Mouse (Mus musculus) right cerebral cortex, postnatal 36 days (tissue): Measurements from ENCODE around the gene Rgp1.

ENCODE experiments used
- DNase-seq, 2 experiments: peaks; one replicate each; pipeline ENCODE4 v3.0.0; 2022; ENCODE audit warnings: low spot score in 2 of 2, mixed read lengths in 1 of 2

Gene Rgp1

DNA sequence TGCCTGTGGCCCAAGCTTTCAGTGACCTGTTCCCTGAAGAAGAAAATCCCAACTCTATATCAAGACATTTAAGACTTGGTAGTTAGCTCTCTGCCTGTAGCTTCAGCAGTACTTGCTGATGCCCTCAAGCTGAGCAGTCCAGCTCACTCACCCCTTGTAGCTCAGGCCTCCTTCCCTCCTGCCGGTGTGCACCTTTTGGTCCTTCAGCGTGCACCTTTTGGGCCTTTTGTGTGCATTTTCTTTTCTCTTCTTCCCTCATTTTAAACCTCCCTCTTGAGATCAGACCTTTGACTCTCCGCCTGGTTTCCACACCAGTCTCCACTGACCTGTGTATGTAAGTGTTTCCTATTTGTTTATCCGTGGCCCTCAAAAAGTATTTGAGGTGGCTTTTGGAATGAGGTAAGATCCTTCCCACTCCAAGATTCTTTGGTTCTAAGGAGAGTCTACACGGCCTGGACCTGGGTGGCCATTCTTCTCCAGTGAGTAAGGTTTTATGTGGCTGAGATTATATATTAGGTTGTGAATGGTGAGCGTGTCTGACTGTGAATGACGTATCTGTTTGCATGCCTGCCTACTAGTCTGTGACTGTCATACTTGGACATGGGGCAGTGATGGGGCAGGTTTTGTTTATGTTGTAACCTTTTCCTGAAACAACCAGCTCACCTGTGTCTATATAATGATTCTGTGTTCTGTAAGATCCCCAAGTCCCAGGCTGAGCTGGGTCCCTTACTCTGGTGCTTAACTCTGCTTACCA is 56.3 kb downstream of the Rgp1 start:
- no peak for DNase-seq

DNA sequence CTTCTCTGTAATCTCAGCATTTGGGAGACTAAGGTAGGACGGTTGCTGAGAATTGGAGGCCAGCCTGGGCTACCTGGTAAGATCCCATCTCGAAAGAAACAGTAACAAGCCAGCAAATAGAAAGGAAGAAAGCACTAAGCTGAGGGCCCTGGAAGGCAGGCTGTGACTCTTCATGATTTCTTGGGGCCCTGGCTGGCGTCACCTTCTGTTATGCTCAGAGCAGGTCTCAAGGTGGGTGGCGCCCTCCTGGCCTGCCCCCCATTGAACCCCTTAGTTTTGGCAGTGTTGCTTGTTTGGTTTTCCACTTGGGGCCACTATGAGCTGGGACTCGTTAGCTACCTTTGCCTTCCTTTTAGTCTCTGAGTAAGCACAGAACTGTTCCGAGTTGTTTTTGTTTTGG is 58.2 kb downstream of the Rgp1 start:
- no peak for DNase-seq
